Mouse (Mus musculus) left cerebral cortex, postnatal 10 days (tissue): Measurements from ENCODE around the gene Elavl4. TPM values are rescaled to one million over a fixed set of nuclear protein-coding genes. Genes with fewer than 3 reads are reported as not detected.

Experiments used
- DNase-seq, 2 experiments: peaks; one replicate each; pipeline ENCODE4 v3.0.0; 2021 to 2022; ENCODE audit warnings: low spot score in 2 of 2, mixed read lengths in 1 of 2; ENCODE audit errors: extremely low spot score in 1 of 2
- intact Hi-C: fragments of 180-260 bp; cut with DNase I; formaldehyde crosslinking; loops from one replicate; pipeline ENCODE4 v1.15.1; 2025
- total RNA-seq, 2 experiments: library from RNA; stranded (reverse); gene quantifications; 2 replicates each; pipeline ENCODE4 v1.2.3; 2021

The Elavl4 gene
- total RNA-seq = 100 to 1,000 TPM; 112 to 118 TPM

GRCm38 (mm10) chr4:110351178-110352000, at the start of gene Elavl4:
Gene Elavl4, minus strand, starts transcription at chr4:110351909.
- intact Hi-C loops = no loop called here

GRCm38 (mm10) chr4:110397618-110398045, 45.9 kb upstream of the Elavl4 start, which contains the start of gene Agbl4:
Gene Agbl4, plus strand, starts transcription at chr4:110397661.
- peak; percentile 50 to 85 for DNase-seq

More at GRCm38 (mm10) chr4:110351178-110352000, at the start of gene Elavl4:
- DNase-seq = peak; percentile 51 to 68

GRCm38 (mm10) chr4:110396221-110396620, 44.5 kb upstream of the Elavl4 start:
- DNase-seq = no peak
- intact Hi-C loops = no loop called here

More at GRCm38 (mm10) chr4:110397618-110398045, 45.9 kb upstream of the Elavl4 start, which contains the start of gene Agbl4:
- intact Hi-C loops = no loop called here

- no peak for DNase-seq
- intact Hi-C loops = no loop called here
Observed at GRCm38 (mm10) chr4:110360568-110360967, 8.9 kb upstream of the Elavl4 start.

GRCm38 (mm10) chr4:110352001-110352369, 276 bp upstream of the Elavl4 start:
- intact Hi-C loops = no loop called here

GRCm38 (mm10) chr4:110350856-110351177, 892 bp downstream of the Elavl4 start:
- DNase-seq = peak; percentile 1 to 10
- intact Hi-C loops = no loop called here

More at GRCm38 (mm10) chr4:110352001-110352369, 276 bp upstream of the Elavl4 start:
- DNase-seq = peak in 1 of 2 experiments; percentile 1

- no peak for DNase-seq
- intact Hi-C loops = no loop called here
Observed at GRCm38 (mm10) chr4:110323912-110324311, 27.8 kb downstream of the Elavl4 start.

- no peak for DNase-seq
- intact Hi-C loops = no loop called here
Observed at GRCm38 (mm10) chr4:110312126-110312525, 39.6 kb downstream of the Elavl4 start.

GRCm38 (mm10) chr4:110306972-110307371, 44.7 kb downstream of the Elavl4 start:
- intact Hi-C loops = no loop called here
- no peak for DNase-seq

GRCm38 (mm10) chr4:110306559-110306958, 45.1 kb downstream of the Elavl4 start:
- intact Hi-C loops = no loop called here
- DNase-seq = peak in 1 of 2 experiments; percentile 28

GRCm38 (mm10) chr4:110295793-110296192, 55.9 kb downstream of the Elavl4 start:
- DNase-seq = no peak
- intact Hi-C loops = no loop called here

- no peak for DNase-seq
- intact Hi-C loops = no loop called here
Observed at GRCm38 (mm10) chr4:110293238-110293637, 58.5 kb downstream of the Elavl4 start.

- intact Hi-C loops = no loop called here
- DNase-seq = no peak
Observed at GRCm38 (mm10) chr4:110292471-110292870, 59.2 kb downstream of the Elavl4 start.

GRCm38 (mm10) chr4:110290544-110291095, 61.1 kb downstream of the Elavl4 start:
- DNase-seq = peak in 1 of 2 experiments; percentile 19
- intact Hi-C loops = no loop called here

- intact Hi-C loops = no loop called here
- DNase-seq = peak; percentile 16 to 22
Observed at GRCm38 (mm10) chr4:110290056-110290455, 61.7 kb downstream of the Elavl4 start.

GRCm38 (mm10) chr4:110287412-110288067, 64.2 kb downstream of the Elavl4 start:
- intact Hi-C loops = loop anchor here (5.0 to 10.0 kb wide), 3 partner anchors 155 to 305 kb away; no protein-coding TSS in a partner anchor
- peak; percentile 43 to 74 for DNase-seq

GRCm38 (mm10) chr4:110286841-110287240, 64.9 kb downstream of the Elavl4 start:
- no peak for DNase-seq
- intact Hi-C loops = loop anchor here (5.0 to 10.0 kb wide), 3 partner anchors 155 to 305 kb away; no protein-coding TSS in a partner anchor

GRCm38 (mm10) chr4:110286371-110286781, 65.3 kb downstream of the Elavl4 start:
- peak; percentile 25 to 42 for DNase-seq
- intact Hi-C loops = loop anchor here (5.0 to 10.0 kb wide), 3 partner anchors 154 to 304 kb away; no protein-coding TSS in a partner anchor
